Mouse (Mus musculus): ENCODE data around the gene Nat8. TPM values are rescaled to one million over a fixed set of nuclear protein-coding genes. Genes with fewer than 3 reads are reported as not detected.
"Not testable (repeated sequence)": the region's sequence is repeated elsewhere in the genome, so short reads cannot be mapped to it uniquely, and the experiment has no call there.

Nat8 gene
- total and polyA plus RNA-seq, 2 experiments from 2014 or later, result 0.64 TPM; not detected in 1

- DNase-seq (ENCODE audit: low spot score), result no peak
- Histone ChIP-seq H3K9ac (replicated peaks; ENCODE audit: low read length) (no peak overlapping the region), H3K27me3 (ENCODE audit: insufficient read depth, low read length) (no peaks in the 10 kb centered on the region), H3K4me2 (ENCODE audit: low read depth, low read length) (no peak overlapping the region), H3K4me1 (ENCODE audit: insufficient read depth, low read length) (no peaks in the 10 kb centered on the region), H3K27ac (no peak overlapping the region), H3K4me3 (ENCODE audit: low read length) (no peak overlapping the region), H3K9me3 (ENCODE audit: low read length) (no peaks in the 10 kb centered on the region), H3K36me3 (ENCODE audit: insufficient read depth, low read length) (no peaks in the 10 kb centered on the region)
- TF ChIP-seq CTCF (IDR thresholded peaks at IDR 0.05; ENCODE audit: low read depth), result no peak
- ATAC-seq, result no peak
- WGBS, result 21% methylated on average over 2 of the region's 2 CpGs
Measured at GRCm38 (mm10) chr6:85849240-85849639, 17.4 kb upstream of the Nat8 start.

- Histone ChIP-seq H3K27me3 (ENCODE audit: insufficient read depth, low read length) (no peaks in the 10 kb centered on the region), H3K27ac (no peak overlapping the region), H3K9me3 (ENCODE audit: low read length) (no peaks in the 10 kb centered on the region), H3K36me3 (ENCODE audit: insufficient read depth, low read length) (no peaks in the 10 kb centered on the region), H3K4me1 (ENCODE audit: insufficient read depth, low read length) (no peaks in the 10 kb centered on the region), H3K4me2 (ENCODE audit: low read depth, low read length) (no peak overlapping the region), H3K9ac (replicated peaks; ENCODE audit: low read length) (no peak overlapping the region), H3K4me3 (ENCODE audit: low read length) (no peak overlapping the region)
- no peak for TF ChIP-seq CTCF (IDR thresholded peaks at IDR 0.05; ENCODE audit: low read depth)
- 87% methylated on average over 4 of the region's 4 CpGs for WGBS
- ATAC-seq (no peak), DNase-seq (ENCODE audit: low spot score) (no peak)
Measured at GRCm38 (mm10) chr6:85848140-85848539, 16.3 kb upstream of the Nat8 start.

- ATAC-seq (no peak), DNase-seq (ENCODE audit: low spot score) (no peak)
- Histone ChIP-seq H3K27ac (no peak overlapping the region), H3K9me3 (ENCODE audit: low read length) (no peaks in the 10 kb centered on the region), H3K9ac (replicated peaks; ENCODE audit: low read length) (no peak overlapping the region), H3K4me1 (ENCODE audit: insufficient read depth, low read length) (no peaks in the 10 kb centered on the region), H3K27me3 (ENCODE audit: insufficient read depth, low read length) (no peaks in the 10 kb centered on the region), H3K4me2 (ENCODE audit: low read depth, low read length) (no peak overlapping the region), H3K36me3 (ENCODE audit: insufficient read depth, low read length) (no peaks in the 10 kb centered on the region), H3K4me3 (ENCODE audit: low read length) (no peak overlapping the region)
- WGBS, result 55% methylated on average over 1 of the region's 1 CpGs
- TF ChIP-seq CTCF (IDR thresholded peaks at IDR 0.05; ENCODE audit: low read depth), result no peak
Measured at GRCm38 (mm10) chr6:85846921-85847320, 15.0 kb upstream of the Nat8 start.

GRCm38 (mm10) chr6:85843677-85844458 lies 12.0 kb upstream of the Nat8 start:
- peak; percentile 26 for TF ChIP-seq CTCF (IDR thresholded peaks at IDR 0.05; ENCODE audit: low read depth)
- not testable (repeated sequence) for DNase-seq (ENCODE audit: low spot score); ATAC-seq; H3K27me3 ChIP-seq (ENCODE audit: insufficient read depth, low read length); H3K9ac ChIP-seq (replicated peaks; ENCODE audit: low read length); H3K36me3 ChIP-seq (ENCODE audit: insufficient read depth, low read length); H3K4me1 ChIP-seq (ENCODE audit: insufficient read depth, low read length); H3K9me3 ChIP-seq (ENCODE audit: low read length); H3K4me3 ChIP-seq (ENCODE audit: low read length); H3K4me2 ChIP-seq (ENCODE audit: low read depth, low read length); H3K27ac ChIP-seq
- 64% methylated on average over 25 of the region's 25 CpGs for WGBS

GRCm38 (mm10) chr6:85839982-85840381 lies 8.1 kb upstream of the Nat8 start:
- Histone ChIP-seq H3K9ac (replicated peaks; ENCODE audit: low read length) (no peak overlapping the region), H3K27ac (peak overlapping the region; percentile 48; the same call in 1 of the 2 replicates)
- peak; percentile 70 for ATAC-seq

GRCm38 (mm10) chr6:85838674-85839073 lies 6.8 kb upstream of the Nat8 start:
- DNase-seq (ENCODE audit: low spot score), result no peak
- Histone ChIP-seq H3K4me2 (ENCODE audit: low read depth, low read length) (no peak overlapping the region), H3K4me3 (ENCODE audit: low read length) (no peak overlapping the region), H3K9me3 (ENCODE audit: low read length) (no peaks in the 10 kb centered on the region), H3K27ac (no peak overlapping the region), H3K4me1 (ENCODE audit: insufficient read depth, low read length) (no peaks in the 10 kb centered on the region), H3K9ac (replicated peaks; ENCODE audit: low read length) (no peak overlapping the region), H3K27me3 (ENCODE audit: insufficient read depth, low read length) (no peaks in the 10 kb centered on the region), H3K36me3 (ENCODE audit: insufficient read depth, low read length) (no peaks in the 10 kb centered on the region)
- WGBS, result 58% methylated on average over 8 of the region's 8 CpGs
- no peak for TF ChIP-seq CTCF (IDR thresholded peaks at IDR 0.05; ENCODE audit: low read depth)
- no peak for ATAC-seq

More at GRCm38 (mm10) chr6:85839982-85840381, 8.1 kb upstream of the Nat8 start:
- DNase-seq (ENCODE audit: low spot score), result peak; percentile 65
- H3K27me3 ChIP-seq (ENCODE audit: insufficient read depth, low read length), result no peaks in the 10 kb centered on the region
- WGBS, result 25% methylated on average over 4 of the region's 4 CpGs
- H3K4me3 ChIP-seq (ENCODE audit: low read length), result no peak overlapping the region
- H3K4me2 ChIP-seq (ENCODE audit: low read depth, low read length), result no peak overlapping the region
- no peak for TF ChIP-seq CTCF (IDR thresholded peaks at IDR 0.05; ENCODE audit: low read depth)
- no peaks in the 10 kb centered on the region for H3K9me3 ChIP-seq (ENCODE audit: low read length)
- no peaks in the 10 kb centered on the region for H3K36me3 ChIP-seq (ENCODE audit: insufficient read depth, low read length)
- H3K4me1 ChIP-seq (ENCODE audit: insufficient read depth, low read length), result no peaks in the 10 kb centered on the region

- H3K36me3 ChIP-seq (ENCODE audit: insufficient read depth, low read length); H3K9ac ChIP-seq (replicated peaks; ENCODE audit: low read length); H3K27me3 ChIP-seq (ENCODE audit: insufficient read depth, low read length); H3K4me2 ChIP-seq (ENCODE audit: low read depth, low read length); H3K4me1 ChIP-seq (ENCODE audit: insufficient read depth, low read length); H3K27ac ChIP-seq; H3K4me3 ChIP-seq (ENCODE audit: low read length); H3K9me3 ChIP-seq (ENCODE audit: low read length): not testable (repeated sequence)
- peak; percentile 22; the same call in 1 of the 2 replicates for TF ChIP-seq CTCF (IDR thresholded peaks at IDR 0.05; ENCODE audit: low read depth)
- WGBS, result 16% methylated on average over 12 of the region's 12 CpGs
- ATAC-seq (peak; percentile 56), DNase-seq (ENCODE audit: low spot score) (peak; percentile 74)
Measured at GRCm38 (mm10) chr6:85837307-85837706, 5.4 kb upstream of the Nat8 start.
